Mouse (Mus musculus) kidney, embryonic 16.5 days (tissue): ENCODE results near the gene Tfap2e. TPM values are rescaled to one million over a fixed set of nuclear protein-coding genes. Genes with fewer than 3 reads are reported as not detected.

Experiments used
- ATAC-seq: fragments of 200-750 bp; cut with Nextera tagmentation; 2 replicates; pipeline ENCODE4 v1.8.0; 2017; ENCODE audit warnings: moderate TSS enrichment; ENCODE audit not compliant: low FRiP score, low TSS enrichment
- H3K27ac ChIP-seq: fragments of 300-500 bp; sonication (generic); 2 replicates; pipeline ENCODE4 v1.5.1; 2014; ENCODE audit warnings: low read length
- H3K27me3 ChIP-seq: fragments of 300-500 bp; sonication (generic); 2 replicates; pipeline ENCODE4 v1.6.1; 2014; ENCODE audit warnings: low read length, control low read depth, mixed read lengths; ENCODE audit not compliant: insufficient read depth
- H3K36me3 ChIP-seq: fragments of 300-500 bp; sonication (generic); 2 replicates; pipeline ENCODE4 v1.6.1; 2014; ENCODE audit warnings: low read length, control low read depth, mixed read lengths; ENCODE audit not compliant: insufficient read depth
- H3K4me1 ChIP-seq: fragments of 300-500 bp; sonication (generic); 2 replicates; pipeline ENCODE4 v1.6.1; 2014; ENCODE audit warnings: low read length, control low read depth, mixed read lengths; ENCODE audit not compliant: insufficient read depth
- H3K4me2 ChIP-seq: fragments of 300-500 bp; sonication (generic); replicated peaks from 2 replicates; pipeline ENCODE4 v1.6.1; 2014; ENCODE audit warnings: low read depth, low read length
- H3K4me3 ChIP-seq: fragments of 300-500 bp; sonication (generic); 2 replicates; pipeline ENCODE4 v1.5.1; 2014; ENCODE audit warnings: mild to moderate bottlenecking, low read length
- H3K9ac ChIP-seq: fragments of 300-500 bp; sonication (generic); replicated peaks from 2 replicates; pipeline ENCODE4 v1.6.1; 2014; ENCODE audit warnings: low read length
- H3K9me3 ChIP-seq: fragments of 300-500 bp; sonication (generic); 2 replicates; pipeline ENCODE4 v1.6.1; 2016; ENCODE audit warnings: low read length, control low read depth
- WGBS: fragments of 180-500 bp; shearing (Covaris S2); extraction: QIAGEN DNeasy Blood & Tissue Kit; methylation state at CpG from one replicate; pipeline ENCODE4 v1.1.7; 2014; 5-methylcytosine and 5-hydroxymethylcytosine counted together
- polyA plus RNA-seq: library from polyadenylated mRNA; unstranded; fragments of >200 nt; fragmentation: Nextera tagmentation; extraction: Ambion mirVana; gene quantifications from 2 replicates; pipeline ENCODE4 v1.2.1, GENCODE M21; 2015

Gene Tfap2e
- polyA plus RNA-seq, 1 experiment from 2014 or later = not detected

- H3K4me1 ChIP-seq = no peaks in the 10 kb centered on the region
- ATAC-seq = no peak
- WGBS = 88% methylated on average over 9 of the region's 9 CpGs
These were observed 33.9 kb upstream of the Tfap2e start for GRCm38 (mm10) chr4:126769800-126770563.

GRCm38 (mm10) chr4:126763483-126763882 is 27.4 kb upstream of the Tfap2e start:
- Histone ChIP-seq H3K27ac (peak overlapping the region; percentile 19; the same call in 1 of the 2 replicates), H3K4me3 (no peak overlapping the region), H3K9ac (no peak overlapping the region), H3K9me3 (no peaks in the 10 kb centered on the region), H3K27me3 (no peaks in the 10 kb centered on the region), H3K4me1 (peaks cover 4% of the 10 kb centered on the region; the same call in 1 of the 2 replicates), H3K4me2 (no peak overlapping the region), H3K36me3 (peaks cover 8% of the 10 kb centered on the region)
- no peak for ATAC-seq
- 68% methylated on average over 2 of the region's 2 CpGs for WGBS

More at GRCm38 (mm10) chr4:126769800-126770563, 33.9 kb upstream of the Tfap2e start:
- Histone ChIP-seq H3K27ac (no peak overlapping the region), H3K4me3 (no peak overlapping the region), H3K4me2 (no peak overlapping the region), H3K27me3 (no peaks in the 10 kb centered on the region), H3K36me3 (0 out of 2 replicates have a peak, but pooled peaks cover 5% of the 10 kb centered on the region), H3K9me3 (no peaks in the 10 kb centered on the region), H3K9ac (no peak overlapping the region)

DNA sequence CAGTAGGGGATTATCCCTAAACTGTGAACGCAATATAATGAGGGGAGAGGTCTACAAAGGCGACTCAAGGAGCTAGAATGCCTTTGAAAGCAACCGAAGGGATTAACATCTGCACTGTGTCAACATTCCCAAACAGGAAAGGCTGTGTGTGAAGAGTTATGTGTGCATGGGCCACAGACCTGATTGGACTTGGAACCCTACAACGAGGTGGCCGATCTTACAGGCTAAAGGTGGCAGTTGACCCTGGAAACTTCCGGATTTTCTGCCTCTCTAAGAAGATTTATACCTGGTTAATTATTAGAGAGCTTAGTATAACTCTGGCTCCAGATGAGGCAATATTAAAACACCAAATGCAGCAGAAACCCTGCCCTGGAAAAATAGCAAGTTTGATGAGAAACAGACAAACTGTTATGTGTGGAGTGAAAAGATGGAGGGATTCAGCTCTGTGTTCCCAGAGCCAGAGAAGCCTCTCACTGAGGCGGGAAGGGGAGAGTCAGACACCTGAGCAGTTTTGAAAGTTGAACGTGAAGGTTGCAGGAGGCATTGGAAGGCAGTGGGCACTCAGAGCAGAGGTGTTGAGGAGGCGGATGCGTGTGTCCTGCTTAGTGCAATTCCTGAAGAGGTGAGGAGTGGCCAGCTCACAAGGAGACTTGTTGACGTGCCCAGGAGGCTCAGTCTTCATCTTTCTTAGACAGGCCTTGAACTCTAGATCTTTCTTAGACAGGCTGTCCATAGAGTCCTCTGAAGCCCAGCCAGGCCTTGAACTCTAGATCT is 26.7 kb upstream of the Tfap2e start:
- peaks cover 4% of the 10 kb centered on the region; the same call in 1 of the 2 replicates for H3K4me1 ChIP-seq
- no peaks in the 10 kb centered on the region for H3K27me3 ChIP-seq
- H3K27ac ChIP-seq = peak overlapping the region; percentile 32
- H3K4me2 ChIP-seq = no peak overlapping the region
- 61% methylated on average over 11 of the region's 11 CpGs for whole genome bisulfite sequencing
- H3K9ac ChIP-seq = no peak overlapping the region
- peak; percentile 78; the same call in 1 of the 2 replicates for ATAC-seq
- no peaks in the 10 kb centered on the region for H3K9me3 ChIP-seq
- peaks cover 8% of the 10 kb centered on the region for H3K36me3 ChIP-seq
- H3K4me3 ChIP-seq = no peak overlapping the region

- WGBS = 91% methylated on average over 2 of the region's 2 CpGs
- no peak overlapping the region for H3K9ac ChIP-seq
- H3K4me1 ChIP-seq = peaks cover 8% of the 10 kb centered on the region; the same call in 1 of the 2 replicates
These were observed 23.4 kb upstream of the Tfap2e start for GRCm38 (mm10) chr4:126759435-126759834.

GRCm38 (mm10) chr4:126758299-126758698 is 22.3 kb upstream of the Tfap2e start:
- Histone ChIP-seq H3K4me2 (no peak overlapping the region), H3K9me3 (no peaks in the 10 kb centered on the region), H3K4me1 (peaks cover 11% of the 10 kb centered on the region; the same call in 1 of the 2 replicates), H3K9ac (no peak overlapping the region), H3K27me3 (no peaks in the 10 kb centered on the region), H3K4me3 (no peak overlapping the region), H3K27ac (no peak overlapping the region), H3K36me3 (peaks cover 11% of the 10 kb centered on the region)
- ATAC-seq = no peak
- whole genome bisulfite sequencing = 84% methylated on average over 5 of the region's 5 CpGs

More at GRCm38 (mm10) chr4:126759435-126759834, 23.4 kb upstream of the Tfap2e start:
- Histone ChIP-seq H3K9me3 (no peaks in the 10 kb centered on the region), H3K27ac (no peak overlapping the region), H3K27me3 (no peaks in the 10 kb centered on the region), H3K4me2 (no peak overlapping the region), H3K36me3 (peaks cover 11% of the 10 kb centered on the region), H3K4me3 (no peak overlapping the region)
- no peak for ATAC-seq

DNA sequence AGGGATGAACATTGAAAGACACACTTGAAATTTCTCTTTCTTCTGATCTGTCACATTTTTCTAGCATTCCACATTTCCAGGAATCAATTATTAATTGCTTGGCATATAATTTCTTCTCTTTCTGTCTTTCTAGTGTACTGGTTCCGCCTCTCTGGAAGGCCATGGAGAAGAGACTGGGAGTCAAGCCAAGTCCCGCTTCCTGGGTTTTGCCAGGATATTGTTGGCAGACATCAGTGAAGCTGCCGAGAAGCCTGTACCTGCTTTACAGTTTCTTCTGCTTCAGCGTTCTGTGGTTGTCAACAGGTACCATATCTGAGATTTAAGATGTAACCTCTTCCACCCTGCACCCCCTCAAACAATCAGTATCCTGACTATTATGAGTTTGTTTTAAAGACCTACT is 20.7 kb upstream of the Tfap2e start:
- ATAC-seq = no peak
- no peaks in the 10 kb centered on the region for H3K27me3 ChIP-seq
- H3K4me3 ChIP-seq = no peak overlapping the region
- peaks cover 11% of the 10 kb centered on the region for H3K36me3 ChIP-seq
- no peaks in the 10 kb centered on the region for H3K9me3 ChIP-seq
- WGBS = 73% methylated on average over 4 of the region's 4 CpGs
- peaks cover 13% of the 10 kb centered on the region for H3K4me1 ChIP-seq
- no peak overlapping the region for H3K27ac ChIP-seq
- no peak overlapping the region for H3K9ac ChIP-seq
- no peak overlapping the region for H3K4me2 ChIP-seq

- Histone ChIP-seq H3K9ac (no peak overlapping the region), H3K36me3 (peaks cover 9% of the 10 kb centered on the region), H3K27ac (no peak overlapping the region), H3K4me3 (no peak overlapping the region), H3K4me1 (peaks cover 22% of the 10 kb centered on the region), H3K9me3 (no peaks in the 10 kb centered on the region), H3K4me2 (peak overlapping the region; percentile 92), H3K27me3 (no peaks in the 10 kb centered on the region)
- 39% methylated on average over 12 of the region's 12 CpGs for WGBS
- no peak for ATAC-seq
These were observed 18.8 kb upstream of the Tfap2e start for GRCm38 (mm10) chr4:126754736-126755374.

DNA sequence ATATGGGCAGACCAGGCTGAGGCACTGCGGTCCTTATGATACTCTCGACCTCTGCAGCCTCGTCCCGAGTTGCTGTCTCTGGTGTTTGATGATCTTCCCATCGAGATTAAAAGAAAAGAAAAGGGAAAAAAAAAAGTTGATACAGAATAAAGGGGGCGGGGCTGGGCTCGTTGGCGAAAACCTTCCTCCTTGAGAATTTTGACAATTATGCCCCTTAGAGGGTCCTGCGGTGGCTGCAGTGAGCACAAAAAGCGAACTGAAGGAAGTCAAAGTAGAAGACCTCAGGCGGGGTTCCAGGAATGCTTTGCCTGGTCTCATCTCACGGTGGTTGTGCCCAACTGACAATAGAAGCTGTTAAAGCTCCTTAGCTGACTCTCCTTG is 18.2 kb upstream of the Tfap2e start:
- peak overlapping the region; percentile 92 for H3K4me2 ChIP-seq
- peaks cover 22% of the 10 kb centered on the region for H3K4me1 ChIP-seq
- peaks cover 14% of the 10 kb centered on the region for H3K36me3 ChIP-seq
- no peaks in the 10 kb centered on the region for H3K27me3 ChIP-seq
- ATAC-seq = no peak
- H3K4me3 ChIP-seq = peak overlapping the region; percentile 88
- WGBS = 1% methylated on average over 12 of the region's 12 CpGs
- H3K27ac ChIP-seq = peak overlapping the region; percentile 98; the same call in 1 of the 2 replicates
- H3K9me3 ChIP-seq = no peaks in the 10 kb centered on the region
- peak overlapping the region; percentile 92 for H3K9ac ChIP-seq

GRCm38 (mm10) chr4:126753268-126754230 is 17.5 kb upstream of the Tfap2e start, which contains the start of the genes Ncdn and AU040320:
Gene Ncdn, minus strand, starts transcription at chr4:126753438.
Gene AU040320, plus strand, starts transcription at chr4:126753544.
- Histone ChIP-seq H3K27me3 (no peaks in the 10 kb centered on the region), H3K36me3 (peaks cover 21% of the 10 kb centered on the region), H3K4me2 (peak within 1 kb of the TSS; percentile 92), H3K27ac (peak within 1 kb of the TSS; percentile 98), H3K9ac (peak within 1 kb of the TSS; percentile 92), H3K9me3 (no peaks in the 10 kb centered on the region), H3K4me1 (peaks cover 22% of the 10 kb centered on the region), H3K4me3 (peak within 1 kb of the TSS; percentile 88)
- ATAC-seq = peak; percentile 99
- under 1% methylated on average over 65 of the region's 71 CpGs for WGBS
